Comparison of ENCODE assay signal across 8 mouse cellular contexts in genomic region chr19:8983150-8983650, GRCm38 (mm10). TPM values are rescaled to one million over a fixed set of nuclear protein-coding genes. Genes with fewer than 3 reads are reported as not detected.
DNase-seq lines count a peak whose midpoint lies in the region; ATAC-seq lines count a peak whose summit lies in the region.

No protein-coding gene starts in this region.

- ATAC-seq in neural tube, embryonic 13.5 days (ENCODE audit: low read depth), result no peak
- ATAC-seq in neural tube, embryonic 15.5 days (ENCODE audit: low FRiP score), result no peak
- ATAC-seq in embryonic facial prominence, embryonic 12.5 days (ENCODE audit: insufficient number of reproducible peaks, insufficient read depth, low FRiP score, low TSS enrichment), result no peak
- peak; percentile 90 for ATAC-seq in intestine, embryonic 16.5 days
- ATAC-seq in stomach, embryonic 14.5 days (ENCODE audit: insufficient number of reproducible peaks, insufficient read depth, low FRiP score, low read depth), result peak; percentile 76

- WGBS in neural tube, embryonic 13.5 days, result 60% methylated on average over 4 of the region's 4 CpGs
- WGBS in neural tube, embryonic 15.5 days, result 55% methylated on average over 4 of the region's 4 CpGs
- 55% methylated on average over 4 of the region's 4 CpGs for WGBS in embryonic facial prominence, embryonic 12.5 days
- WGBS in intestine, embryonic 16.5 days, result 23% methylated on average over 4 of the region's 4 CpGs
- 30% methylated on average over 4 of the region's 4 CpGs for WGBS in stomach, embryonic 14.5 days

- 0 out of 2 replicates have a peak overlapping the region, but pooled peaks have one; percentile 72 for H3K27ac ChIP-seq in neural tube, embryonic 13.5 days (replicated peaks)
- H3K27ac ChIP-seq in neural tube, embryonic 15.5 days (replicated peaks), result no peak overlapping the region
- peak overlapping the region; percentile 32; the same call in 1 of the 2 replicates for H3K27ac ChIP-seq in embryonic facial prominence, embryonic 12.5 days
- H3K27ac ChIP-seq in intestine, embryonic 16.5 days (ENCODE audit: low read length), result peak overlapping the region; percentile 80
- H3K27ac ChIP-seq in stomach, embryonic 14.5 days (ENCODE audit: low read length), result peak overlapping the region; percentile 68; the same call in 1 of the 2 replicates

- H3K4me2 ChIP-seq in neural tube, embryonic 13.5 days, result no peak overlapping the region
- no peak overlapping the region for H3K4me2 ChIP-seq in neural tube, embryonic 15.5 days
- no peak overlapping the region for H3K4me2 ChIP-seq in embryonic facial prominence, embryonic 12.5 days (replicated peaks)
- H3K4me2 ChIP-seq in intestine, embryonic 16.5 days (ENCODE audit: low read depth, low read length), result peak overlapping the region; percentile 14; the same call in 1 of the 2 replicates
- no peak overlapping the region for H3K4me2 ChIP-seq in stomach, embryonic 14.5 days (replicated peaks; ENCODE audit: low read depth, low read length)

- H3K9me3 ChIP-seq in neural tube, embryonic 13.5 days, result no peaks in the 10 kb centered on the region
- no peaks in the 10 kb centered on the region for H3K9me3 ChIP-seq in neural tube, embryonic 15.5 days (replicated peaks)
- no peaks in the 10 kb centered on the region for H3K9me3 ChIP-seq in embryonic facial prominence, embryonic 12.5 days
- H3K9me3 ChIP-seq in intestine, embryonic 16.5 days (ENCODE audit: control insufficient read depth, low read length), result no peaks in the 10 kb centered on the region
- H3K9me3 ChIP-seq in stomach, embryonic 14.5 days (ENCODE audit: control insufficient read depth, low read depth, low read length), result no peaks in the 10 kb centered on the region

- H3K9ac ChIP-seq in neural tube, embryonic 13.5 days, result no peak overlapping the region
- no peak overlapping the region for H3K9ac ChIP-seq in neural tube, embryonic 15.5 days (replicated peaks)
- no peak overlapping the region for H3K9ac ChIP-seq in embryonic facial prominence, embryonic 12.5 days
- peak overlapping the region; percentile 3; the same call in 1 of the 2 replicates for H3K9ac ChIP-seq in intestine, embryonic 16.5 days (ENCODE audit: low read depth, low read length)
- no peak overlapping the region for H3K9ac ChIP-seq in stomach, embryonic 14.5 days (replicated peaks; ENCODE audit: low read depth, low read length)

- peaks cover 56% of the 10 kb centered on the region for H3K4me1 ChIP-seq in neural tube, embryonic 13.5 days (replicated peaks)
- H3K4me1 ChIP-seq in neural tube, embryonic 15.5 days, result peaks cover 46% of the 10 kb centered on the region
- peaks cover 36% of the 10 kb centered on the region for H3K4me1 ChIP-seq in embryonic facial prominence, embryonic 12.5 days
- H3K4me1 ChIP-seq in intestine, embryonic 16.5 days (ENCODE audit: control insufficient read depth, insufficient read depth, low read length), result peaks cover 41% of the 10 kb centered on the region
- peaks cover 40% of the 10 kb centered on the region for H3K4me1 ChIP-seq in stomach, embryonic 14.5 days (ENCODE audit: control insufficient read depth, insufficient read depth, low read length)

- peaks cover 12% of the 10 kb centered on the region for H3K27me3 ChIP-seq in neural tube, embryonic 13.5 days
- H3K27me3 ChIP-seq in neural tube, embryonic 15.5 days (replicated peaks), result peaks cover 10% of the 10 kb centered on the region
- no peaks in the 10 kb centered on the region for H3K27me3 ChIP-seq in embryonic facial prominence, embryonic 12.5 days
- H3K27me3 ChIP-seq in intestine, embryonic 16.5 days (replicated peaks; ENCODE audit: control insufficient read depth, insufficient read depth, low read length), result no peaks in the 10 kb centered on the region
- H3K27me3 ChIP-seq in stomach, embryonic 14.5 days (ENCODE audit: control insufficient read depth, insufficient read depth, low read length), result no peaks in the 10 kb centered on the region

- DNase-seq in right cerebral cortex, postnatal 25 days, result no peak
- no peak for DNase-seq in c-Kit-positive CD71-positive TER-119-positive erythroid progenitor cells, embryonic 14.5 days (ENCODE audit: low spot score)
- DNase-seq in ovary, postnatal 10 days (ENCODE audit: low spot score), result no peak

- peaks cover 29% of the 10 kb centered on the region for H3K36me3 ChIP-seq in neural tube, embryonic 13.5 days
- peaks cover 25% of the 10 kb centered on the region for H3K36me3 ChIP-seq in neural tube, embryonic 15.5 days
- H3K36me3 ChIP-seq in embryonic facial prominence, embryonic 12.5 days, result peaks cover 26% of the 10 kb centered on the region
- peaks cover 11% of the 10 kb centered on the region for H3K36me3 ChIP-seq in intestine, embryonic 16.5 days (ENCODE audit: control insufficient read depth, insufficient read depth, low read length)
- H3K36me3 ChIP-seq in stomach, embryonic 14.5 days (ENCODE audit: control insufficient read depth, insufficient read depth, low read length), result peaks cover 18% of the 10 kb centered on the region

- no peak overlapping the region for H3K4me3 ChIP-seq in neural tube, embryonic 13.5 days
- H3K4me3 ChIP-seq in neural tube, embryonic 15.5 days (replicated peaks), result no peak overlapping the region
- H3K4me3 ChIP-seq in embryonic facial prominence, embryonic 12.5 days, result no peak overlapping the region
- no peak overlapping the region for H3K4me3 ChIP-seq in intestine, embryonic 16.5 days (ENCODE audit: low read length)
- H3K4me3 ChIP-seq in stomach, embryonic 14.5 days (ENCODE audit: low read depth, low read length), result no peak overlapping the region

RNA-seq across cellular contexts. Expression of gene Ahnak, which starts 5.9 kb away (rescaled TPM):
- 4.8 and 4.9 TPM in 2 replicates for polyA plus RNA-seq in neural tube, embryonic 13.5 days (2015; fragmentation: Nextera tagmentation; extraction: Ambion mirVana)
- polyA plus RNA-seq in neural tube, embryonic 15.5 days (2015; fragmentation: Nextera tagmentation; extraction: Ambion mirVana), result 4.4 and 8.0 TPM in 2 replicates
- polyA plus RNA-seq in embryonic facial prominence, embryonic 12.5 days (2016; fragmentation: Nextera tagmentation; extraction: Ambion mirVana), result 24.4 and 27.7 TPM in 2 replicates
- 16.5 and 20.8 TPM in 2 replicates for polyA plus RNA-seq in intestine, embryonic 16.5 days (2015; fragmentation: Nextera tagmentation; extraction: Ambion mirVana)
- polyA plus RNA-seq in stomach, embryonic 14.5 days (2014; fragmentation: Nextera tagmentation; extraction: Ambion mirVana), result 33.4 and 40.6 TPM in 2 replicates

RNA-seq across cellular contexts. Expression of gene Eef1g, which starts 16.4 kb away (rescaled TPM):
- 323 and 328 TPM in 2 replicates for polyA plus RNA-seq in neural tube, embryonic 13.5 days (2015; fragmentation: Nextera tagmentation; extraction: Ambion mirVana)
- polyA plus RNA-seq in neural tube, embryonic 15.5 days (2015; fragmentation: Nextera tagmentation; extraction: Ambion mirVana), result 291 and 348 TPM in 2 replicates
- polyA plus RNA-seq in embryonic facial prominence, embryonic 12.5 days (2016; fragmentation: Nextera tagmentation; extraction: Ambion mirVana), result 471 and 477 TPM in 2 replicates
- 392 and 445 TPM in 2 replicates for polyA plus RNA-seq in intestine, embryonic 16.5 days (2015; fragmentation: Nextera tagmentation; extraction: Ambion mirVana)
- polyA plus RNA-seq in stomach, embryonic 14.5 days (2014; fragmentation: Nextera tagmentation; extraction: Ambion mirVana), result 469 and 470 TPM in 2 replicates

RNA-seq across cellular contexts. Expression of gene Tut1, which starts 29.6 kb away (rescaled TPM):
- polyA plus RNA-seq in neural tube, embryonic 13.5 days (2015; fragmentation: Nextera tagmentation; extraction: Ambion mirVana), result 29.2 and 30.1 TPM in 2 replicates
- polyA plus RNA-seq in neural tube, embryonic 15.5 days (2015; fragmentation: Nextera tagmentation; extraction: Ambion mirVana), result 25.4 and 26.0 TPM in 2 replicates
- polyA plus RNA-seq in embryonic facial prominence, embryonic 12.5 days (2016; fragmentation: Nextera tagmentation; extraction: Ambion mirVana), result 35.6 and 38.1 TPM in 2 replicates
- 30.1 and 31.7 TPM in 2 replicates for polyA plus RNA-seq in intestine, embryonic 16.5 days (2015; fragmentation: Nextera tagmentation; extraction: Ambion mirVana)
- polyA plus RNA-seq in stomach, embryonic 14.5 days (2014; fragmentation: Nextera tagmentation; extraction: Ambion mirVana), result 27.2 and 27.6 TPM in 2 replicates

RNA-seq across cellular contexts. Expression of gene Mta2, which starts 41.5 kb away (rescaled TPM):
- 126 and 141 TPM in 2 replicates for polyA plus RNA-seq in neural tube, embryonic 13.5 days (2015; fragmentation: Nextera tagmentation; extraction: Ambion mirVana)
- 94.8 and 117 TPM in 2 replicates for polyA plus RNA-seq in neural tube, embryonic 15.5 days (2015; fragmentation: Nextera tagmentation; extraction: Ambion mirVana)
- polyA plus RNA-seq in embryonic facial prominence, embryonic 12.5 days (2016; fragmentation: Nextera tagmentation; extraction: Ambion mirVana), result 202 and 211 TPM in 2 replicates
- 119 and 130 TPM in 2 replicates for polyA plus RNA-seq in intestine, embryonic 16.5 days (2015; fragmentation: Nextera tagmentation; extraction: Ambion mirVana)
- polyA plus RNA-seq in stomach, embryonic 14.5 days (2014; fragmentation: Nextera tagmentation; extraction: Ambion mirVana), result 41.5 and 45.3 TPM in 2 replicates

RNA-seq across cellular contexts. Expression of gene Eml3, which starts 53.8 kb away (rescaled TPM):
- 11.8 and 12.2 TPM in 2 replicates for polyA plus RNA-seq in neural tube, embryonic 13.5 days (2015; fragmentation: Nextera tagmentation; extraction: Ambion mirVana)
- polyA plus RNA-seq in neural tube, embryonic 15.5 days (2015; fragmentation: Nextera tagmentation; extraction: Ambion mirVana), result 13.9 and 17.1 TPM in 2 replicates
- 29.0 and 29.7 TPM in 2 replicates for polyA plus RNA-seq in embryonic facial prominence, embryonic 12.5 days (2016; fragmentation: Nextera tagmentation; extraction: Ambion mirVana)
- polyA plus RNA-seq in intestine, embryonic 16.5 days (2015; fragmentation: Nextera tagmentation; extraction: Ambion mirVana), result 22.6 and 23.5 TPM in 2 replicates
- 16.8 and 18.2 TPM in 2 replicates for polyA plus RNA-seq in stomach, embryonic 14.5 days (2014; fragmentation: Nextera tagmentation; extraction: Ambion mirVana)

Comparison
In these comparisons a context has a peak if more than half of its experiments do, and no peak if none do; other contexts are left out.
1. ATAC-seq: peak in intestine, embryonic 16.5 days (single experiment) and stomach, embryonic 14.5 days (single experiment); none in neural tube, embryonic 13.5 days (single experiment), neural tube, embryonic 15.5 days (single experiment) and embryonic facial prominence, embryonic 12.5 days (single experiment).